In the genomic region with DNA sequence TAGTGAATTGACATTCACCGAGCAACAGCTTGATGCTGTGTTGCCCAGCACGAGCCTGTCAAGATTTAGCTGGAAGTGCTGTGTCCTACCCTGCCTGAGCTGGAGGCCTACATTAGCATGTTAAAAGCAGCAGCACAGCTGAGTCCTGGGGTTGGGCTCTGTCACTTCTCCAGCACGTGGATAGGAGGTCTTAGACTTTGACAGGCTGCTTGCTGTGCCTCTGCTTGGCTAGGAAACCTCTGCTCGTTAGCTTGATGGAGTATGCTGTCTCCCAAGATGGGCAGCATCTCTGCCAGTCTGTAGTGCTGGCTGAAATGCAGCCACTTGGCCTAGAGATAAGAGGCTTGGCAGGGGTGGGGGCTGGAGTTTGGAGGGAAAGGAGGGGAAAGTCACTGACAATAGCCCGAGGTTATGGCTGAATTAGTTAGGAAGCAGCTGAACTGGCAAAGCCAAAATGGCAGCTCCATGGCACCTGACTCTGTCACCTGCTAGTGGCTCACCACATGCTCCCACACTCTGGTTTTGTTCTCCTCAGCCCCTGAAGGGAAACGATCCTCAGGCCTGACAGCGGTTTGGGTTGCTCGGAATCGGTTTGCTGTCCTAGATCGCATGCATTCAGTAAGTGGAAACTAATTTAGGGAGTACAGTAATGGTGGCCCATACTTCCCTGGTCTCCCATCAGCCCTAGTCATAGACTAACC, we compare ENCODE assay signal across 21 mouse cellular contexts. TPM values are rescaled to one million over a fixed set of nuclear protein-coding genes. Genes with fewer than 3 reads are reported as not detected.
A peak's percentile ranks its signal among the peaks of the same experiment; 100 is the strongest.
DNase-seq lines count a peak whose midpoint lies in the region; ATAC-seq and TF ChIP-seq lines count a peak whose summit lies in the region.
"Had no signal": no experiment of that assay in that cellular context is flagged by ENCODE, and none has a peak within 500 bp of the region (broad histone marks: within the 10 kb centered on the region; RNA-seq: fewer than 3 reads in every experiment).

No protein-coding gene starts in this region.

- H3K9ac ChIP-seq in hindbrain, embryonic 15.5 days, result no peak overlapping the region
- no peak overlapping the region for H3K9ac ChIP-seq in neural tube, embryonic 13.5 days
- H3K9ac ChIP-seq: embryonic facial prominence, embryonic 13.5 days; heart, embryonic 13.5 days; intestine, embryonic 15.5 days; limb, embryonic 13.5 days had no signal

- H3K9me3 ChIP-seq in hindbrain, embryonic 15.5 days, result no peaks in the 10 kb centered on the region
- no peaks in the 10 kb centered on the region for H3K9me3 ChIP-seq in neural tube, embryonic 13.5 days
- H3K9me3 ChIP-seq: embryonic facial prominence, embryonic 13.5 days; heart, embryonic 13.5 days; intestine, embryonic 15.5 days; limb, embryonic 13.5 days had no signal

- H3K27me3 ChIP-seq in hindbrain, embryonic 15.5 days, result no peaks in the 10 kb centered on the region
- no peaks in the 10 kb centered on the region for H3K27me3 ChIP-seq in neural tube, embryonic 13.5 days
- H3K27me3 ChIP-seq: CH12.LX; embryonic facial prominence, embryonic 13.5 days; heart, embryonic 13.5 days; intestine, embryonic 15.5 days; limb, embryonic 13.5 days had no signal

- peak; percentile 91 for ATAC-seq in hindbrain, embryonic 15.5 days (ENCODE audit: low FRiP score, low read depth)
- ATAC-seq in neural tube, embryonic 13.5 days (ENCODE audit: low read depth), result peak; percentile 72
- ATAC-seq: intestine, embryonic 15.5 days had no signal

- H3K36me3 ChIP-seq in hindbrain, embryonic 15.5 days, result peaks cover 95% of the 10 kb centered on the region
- peaks cover 97% of the 10 kb centered on the region for H3K36me3 ChIP-seq in neural tube, embryonic 13.5 days

- no peaks in the 10 kb centered on the region for H3K4me1 ChIP-seq in hindbrain, embryonic 15.5 days (replicated peaks)
- H3K4me1 ChIP-seq in neural tube, embryonic 13.5 days (replicated peaks), result no peaks in the 10 kb centered on the region
- H3K4me1 ChIP-seq: embryonic facial prominence, embryonic 13.5 days; intestine, embryonic 15.5 days had no signal

- WGBS in hindbrain, embryonic 15.5 days, result 50% methylated on average over 10 of the region's 10 CpGs
- WGBS in neural tube, embryonic 13.5 days, result 61% methylated on average over 10 of the region's 10 CpGs

- no peak for TF ChIP-seq CTCF in layer of hippocampus, adult 2 months (conservative IDR thresholded peaks at IDR 0.05)

- no peak overlapping the region for H3K4me2 ChIP-seq in hindbrain, embryonic 15.5 days
- H3K4me2 ChIP-seq in neural tube, embryonic 13.5 days, result no peak overlapping the region
- H3K4me2 ChIP-seq: embryonic facial prominence, embryonic 13.5 days; heart, embryonic 13.5 days; intestine, embryonic 15.5 days; limb, embryonic 13.5 days had no signal

- peak; percentile 56 to 70 for DNase-seq in cerebellum, postnatal 10 days
- no peak for DNase-seq in cerebellum, adult 11 months
- no peak for DNase-seq in layer of hippocampus, adult 2 months (ENCODE audit: low spot score in 2 of 2)
- DNase-seq in layer of hippocampus, adult 9-10 months (ENCODE audit: low spot score), result no peak
- DNase-seq in frontal cortex, postnatal 10 days (ENCODE audit: low spot score in 2 of 2), result no peak
- DNase-seq in c-Kit-positive CD71-positive TER-119-positive erythroid progenitor cells, embryonic 14.5 days (ENCODE audit: low spot score), result no peak
- DNase-seq: cerebellum, postnatal 36 days; gastrocnemius, postnatal 25 days; kidney, postnatal 14 days; lung, adult 18-20 months; thymus, postnatal 36 days had no signal

- peak overlapping the region; percentile 11; the same call in 1 of the 2 replicates for H3K27ac ChIP-seq in layer of hippocampus, adult 2 months
- no peak overlapping the region for H3K27ac ChIP-seq in hindbrain, embryonic 15.5 days (replicated peaks)
- peak overlapping the region; percentile 0; the same call in 1 of the 2 replicates for H3K27ac ChIP-seq in neural tube, embryonic 13.5 days (replicated peaks)
- H3K27ac ChIP-seq: embryonic facial prominence, embryonic 13.5 days; heart, embryonic 13.5 days; intestine, embryonic 15.5 days; limb, embryonic 13.5 days; macrophage had no signal

- no peak overlapping the region for H3K4me3 ChIP-seq in layer of hippocampus, adult 2 months
- H3K4me3 ChIP-seq in hindbrain, embryonic 15.5 days, result no peak overlapping the region
- H3K4me3 ChIP-seq in neural tube, embryonic 13.5 days, result no peak overlapping the region
- H3K4me3 ChIP-seq: embryonic facial prominence, embryonic 13.5 days; heart, embryonic 13.5 days; intestine, embryonic 15.5 days; limb, embryonic 13.5 days had no signal

RNA-seq across cellular contexts. Expression of a gene that starts 18.6 kb away (rescaled TPM):
- total RNA-seq in layer of hippocampus, adult 2 months (2021), result 10 to 100 TPM; 84.9 to 88.3 TPM
- 163 TPM in 2 replicates for polyA plus RNA-seq in hindbrain, embryonic 15.5 days (2015; fragmentation: Nextera tagmentation; extraction: Ambion mirVana)
- 163 and 164 TPM in 2 replicates for polyA plus RNA-seq in neural tube, embryonic 13.5 days (2015; fragmentation: Nextera tagmentation; extraction: Ambion mirVana)

RNA-seq across cellular contexts. Expression of a gene that starts 25.3 kb away (rescaled TPM):
- 10 to 100 TPM; 58.1 to 63.3 TPM for total RNA-seq in layer of hippocampus, adult 2 months (2021)
- 109 and 114 TPM in 2 replicates for polyA plus RNA-seq in hindbrain, embryonic 15.5 days (2015; fragmentation: Nextera tagmentation; extraction: Ambion mirVana)
- 123 and 124 TPM in 2 replicates for polyA plus RNA-seq in neural tube, embryonic 13.5 days (2015; fragmentation: Nextera tagmentation; extraction: Ambion mirVana)

RNA-seq across cellular contexts. Expression of a gene that starts 25.6 kb away (rescaled TPM):
- 100 to 1,000 TPM; 146 to 147 TPM for total RNA-seq in layer of hippocampus, adult 2 months (2021)
- 183 and 190 TPM in 2 replicates for polyA plus RNA-seq in hindbrain, embryonic 15.5 days (2015; fragmentation: Nextera tagmentation; extraction: Ambion mirVana)
- 183 and 199 TPM in 2 replicates for polyA plus RNA-seq in neural tube, embryonic 13.5 days (2015; fragmentation: Nextera tagmentation; extraction: Ambion mirVana)

RNA-seq across cellular contexts. Expression of a gene that starts 40.0 kb away (rescaled TPM):
- total RNA-seq in layer of hippocampus, adult 2 months (2021), result 100 to 1,000 TPM; 114 to 116 TPM
- polyA plus RNA-seq in hindbrain, embryonic 15.5 days (2015; fragmentation: Nextera tagmentation; extraction: Ambion mirVana), result 84.6 and 85.8 TPM in 2 replicates
- 94.0 and 96.6 TPM in 2 replicates for polyA plus RNA-seq in neural tube, embryonic 13.5 days (2015; fragmentation: Nextera tagmentation; extraction: Ambion mirVana)

RNA-seq across cellular contexts. Expression of a gene that starts 50.6 kb away (rescaled TPM):
- total RNA-seq in layer of hippocampus, adult 2 months (2021), result 1 to 10 TPM in 1 of 2 experiments, under 1 TPM in 1; 0.79 to 1.2 TPM
- polyA plus RNA-seq in hindbrain, embryonic 15.5 days (2015; fragmentation: Nextera tagmentation; extraction: Ambion mirVana), result 3.6 and 4.8 TPM in 2 replicates
- polyA plus RNA-seq in neural tube, embryonic 13.5 days (2015; fragmentation: Nextera tagmentation; extraction: Ambion mirVana), result 10.4 and 10.8 TPM in 2 replicates
- total RNA-seq: adrenal gland, adult 18-20 months; CH12.LX; gastrocnemius, postnatal 25 days had no signal
- polyA plus RNA-seq: heart, embryonic 13.5 days; limb, embryonic 13.5 days; macrophage; stomach, embryonic 16.5 days had no signal

Comparison
In these comparisons a context has a peak if more than half of its experiments do, and no peak if none do; other contexts are left out.
1. DNase-seq: peak in cerebellum, postnatal 10 days (2 of 2); none in cerebellum, adult 11 months (single experiment), layer of hippocampus, adult 2 months (0 of 2), layer of hippocampus, adult 9-10 months (single experiment), frontal cortex, postnatal 10 days (0 of 2) and c-Kit-positive CD71-positive TER-119-positive erythroid progenitor cells, embryonic 14.5 days (single experiment).